13 mouse cellular contexts compared by ENCODE assay signal in genomic region chr10:25365708-25366107, GRCm38 (mm10).
"Had no signal": no experiment of that assay in that cellular context is flagged by ENCODE, and none has a peak within 500 bp of the region (broad histone marks: within the 10 kb centered on the region; RNA-seq: fewer than 3 reads in every experiment).

No protein-coding gene starts in this region.

- DNase-seq: kidney, adult 2 months; kidney, postnatal 14 days; layer of hippocampus, adult 9-11 months; liver, embryonic 13.5 days; lung, adult 2 months; lung, postnatal 36 days; right cerebral cortex, adult 18-20 months; right cerebral cortex, postnatal 25 days; thymus, postnatal 36 days had no signal

- H3K4me3 ChIP-seq: kidney, embryonic 15.5 days; liver, embryonic 13.5 days; midbrain, embryonic 13.5 days; neural tube, embryonic 15.5 days had no signal

- H3K27me3 ChIP-seq: kidney, embryonic 15.5 days; neural tube, embryonic 15.5 days had no signal

- H3K36me3 ChIP-seq: kidney, embryonic 15.5 days; liver, embryonic 13.5 days; midbrain, embryonic 13.5 days; neural tube, embryonic 15.5 days had no signal

- ATAC-seq: lung, postnatal 0 days; midbrain, embryonic 13.5 days had no signal

- H3K9me3 ChIP-seq: kidney, embryonic 15.5 days; liver, embryonic 13.5 days; midbrain, embryonic 13.5 days; neural tube, embryonic 15.5 days had no signal

- H3K27ac ChIP-seq: kidney, embryonic 15.5 days; liver, embryonic 13.5 days; midbrain, embryonic 13.5 days; neural tube, embryonic 15.5 days had no signal

- H3K9ac ChIP-seq: kidney, embryonic 15.5 days; liver, embryonic 13.5 days; midbrain, embryonic 13.5 days; neural tube, embryonic 15.5 days had no signal

- H3K4me2 ChIP-seq: kidney, embryonic 15.5 days; liver, embryonic 13.5 days; midbrain, embryonic 13.5 days; neural tube, embryonic 15.5 days had no signal
